Mouse (Mus musculus): ENCODE measurements at regions not wholly inside any gene's neighbourhood (a gene's known extent, or its start where the extent isn't known, plus 50 kb on each side); places are given as distances from the start of the nearest gene placed in this dataset.

- H3K27ac ChIP-seq (replicated peaks) = no peak overlapping the region
- H3K4me3 ChIP-seq (ENCODE audit: low read depth, low read length) = no peak overlapping the region
- no peak overlapping the region for H3K9ac ChIP-seq (ENCODE audit: low read length)
- TF ChIP-seq EP300 (optimal IDR thresholded peaks at IDR 0.05) (no peak), CTCF (IDR thresholded peaks at IDR 0.05; ENCODE audit: low read depth) (no peak)
- H3K9me3 ChIP-seq (ENCODE audit: control insufficient read depth, low read length) = no peaks in the 10 kb centered on the region
- no peak overlapping the region for H3K4me2 ChIP-seq (replicated peaks; ENCODE audit: low read depth)
- WGBS = 71% methylated on average over 3 of the region's 3 CpGs
- H3K36me3 ChIP-seq (ENCODE audit: control insufficient read depth, insufficient read depth, low read length) = no peaks in the 10 kb centered on the region
- no peaks in the 10 kb centered on the region for H3K4me1 ChIP-seq (replicated peaks; ENCODE audit: control insufficient read depth, insufficient read depth)
- no peaks in the 10 kb centered on the region for H3K27me3 ChIP-seq (ENCODE audit: control insufficient read depth, insufficient read depth, low read length)
- ATAC-seq (ENCODE audit: low FRiP score, low TSS enrichment) = no peak
- DNase-seq (ENCODE audit: low spot score) = no peak
These were observed 146.2 kb upstream of the Rfx3 start for GRCm38 (mm10) chr19:28157196-28157595.

- no peaks in the 10 kb centered on the region for H3K36me3 ChIP-seq (ENCODE audit: control insufficient read depth, insufficient read depth, low read length)
- DNase-seq (ENCODE audit: low spot score) (no peak), ATAC-seq (ENCODE audit: low FRiP score, low TSS enrichment) (no peak)
- H3K9ac ChIP-seq (ENCODE audit: low read length) = no peak overlapping the region
- 70% methylated on average over 10 of the region's 10 CpGs for WGBS
- H3K4me1 ChIP-seq (replicated peaks; ENCODE audit: control insufficient read depth, insufficient read depth) = no peaks in the 10 kb centered on the region
- no peak overlapping the region for H3K4me2 ChIP-seq (replicated peaks; ENCODE audit: low read depth)
- H3K27me3 ChIP-seq (ENCODE audit: control insufficient read depth, insufficient read depth, low read length) = no peaks in the 10 kb centered on the region
- TF ChIP-seq CTCF (IDR thresholded peaks at IDR 0.05; ENCODE audit: low read depth) (no peak), EP300 (optimal IDR thresholded peaks at IDR 0.05) (no peak)
- H3K4me3 ChIP-seq (ENCODE audit: low read depth, low read length) = no peak overlapping the region
- H3K27ac ChIP-seq (replicated peaks) = no peak overlapping the region
- no peaks in the 10 kb centered on the region for H3K9me3 ChIP-seq (ENCODE audit: control insufficient read depth, low read length)
These were observed 126.6 kb upstream of the Rfx3 start for GRCm38 (mm10) chr19:28137581-28137980.

DNA sequence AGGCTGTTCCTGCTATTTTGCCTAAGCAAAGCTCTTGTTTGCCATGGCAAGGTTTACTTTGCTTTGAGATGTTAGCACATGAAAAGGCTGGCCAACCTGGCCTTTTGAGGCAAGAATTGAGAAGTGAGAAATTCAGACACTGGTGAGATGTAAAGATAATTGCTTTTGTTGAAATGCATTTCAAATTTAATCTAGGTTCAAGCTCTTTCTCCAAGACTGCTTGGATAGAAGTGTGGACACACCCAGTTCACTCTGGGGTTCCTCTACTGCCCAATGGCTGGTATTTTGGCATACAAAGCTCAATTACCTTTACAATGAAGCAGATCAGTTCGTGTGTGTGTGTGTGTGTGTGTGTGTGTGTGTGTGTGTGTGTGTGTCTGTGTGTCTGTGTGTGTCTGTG lies 123.8 kb upstream of the Rfx3 start:
- 15% methylated on average over 1 of the region's 1 CpGs for WGBS
- no peaks in the 10 kb centered on the region for H3K4me1 ChIP-seq (replicated peaks; ENCODE audit: control insufficient read depth, insufficient read depth)
- ATAC-seq (ENCODE audit: low FRiP score, low TSS enrichment) (no peak), DNase-seq (ENCODE audit: low spot score) (no peak)
- no peak for TF ChIP-seq CTCF (IDR thresholded peaks at IDR 0.05; ENCODE audit: low read depth)
- no peak for TF ChIP-seq EP300 (optimal IDR thresholded peaks at IDR 0.05)
- no peaks in the 10 kb centered on the region for H3K9me3 ChIP-seq (ENCODE audit: control insufficient read depth, low read length)
- no peak overlapping the region for H3K27ac ChIP-seq (replicated peaks)
- no peak overlapping the region for H3K4me3 ChIP-seq (ENCODE audit: low read depth, low read length)
- H3K27me3 ChIP-seq (ENCODE audit: control insufficient read depth, insufficient read depth, low read length) = no peaks in the 10 kb centered on the region
- no peak overlapping the region for H3K4me2 ChIP-seq (replicated peaks; ENCODE audit: low read depth)
- H3K9ac ChIP-seq (ENCODE audit: low read length) = no peak overlapping the region
- no peaks in the 10 kb centered on the region for H3K36me3 ChIP-seq (ENCODE audit: control insufficient read depth, insufficient read depth, low read length)

GRCm38 (mm10) chr19:28111263-28112180 lies 100.6 kb upstream of the Rfx3 start:
- Histone ChIP-seq H3K27ac (replicated peaks) (no peak overlapping the region), H3K27me3 (ENCODE audit: control insufficient read depth, insufficient read depth, low read length) (no peaks in the 10 kb centered on the region), H3K4me1 (replicated peaks; ENCODE audit: control insufficient read depth, insufficient read depth) (no peaks in the 10 kb centered on the region), H3K9ac (ENCODE audit: low read length) (no peak overlapping the region), H3K4me2 (replicated peaks; ENCODE audit: low read depth) (no peak overlapping the region), H3K4me3 (ENCODE audit: low read depth, low read length) (no peak overlapping the region), H3K9me3 (ENCODE audit: control insufficient read depth, low read length) (no peaks in the 10 kb centered on the region), H3K36me3 (ENCODE audit: control insufficient read depth, insufficient read depth, low read length) (no peaks in the 10 kb centered on the region)
- TF ChIP-seq CTCF (IDR thresholded peaks at IDR 0.05; ENCODE audit: low read depth) = peak; percentile 50
- TF ChIP-seq EP300 (optimal IDR thresholded peaks at IDR 0.05) = no peak
- no peak for ATAC-seq (ENCODE audit: low FRiP score, low TSS enrichment)
- WGBS = 77% methylated on average over 10 of the region's 10 CpGs
- DNase-seq (ENCODE audit: low spot score) = no peak

DNA sequence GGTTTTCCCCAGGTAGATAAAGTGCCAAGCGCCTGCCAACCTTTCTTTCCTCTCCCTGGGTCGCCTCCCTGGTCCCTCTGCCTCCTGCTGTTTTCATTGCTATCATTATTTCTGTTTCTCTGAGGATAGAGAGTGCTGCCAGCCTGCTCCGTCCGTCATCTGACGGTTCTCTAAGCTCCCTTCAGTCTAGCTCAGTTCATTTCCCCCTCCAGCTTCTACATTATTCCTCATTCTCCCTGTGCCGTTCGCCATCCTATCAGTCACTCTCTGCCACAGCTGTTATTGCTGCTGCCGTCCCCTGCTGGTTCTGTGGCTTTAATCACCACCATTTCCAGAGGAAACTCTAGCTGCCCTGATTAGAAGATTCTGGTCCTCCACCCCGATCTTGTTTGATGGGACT lies 84.7 kb upstream of the Rfx3 start:
- no peaks in the 10 kb centered on the region for H3K27me3 ChIP-seq (ENCODE audit: control insufficient read depth, insufficient read depth, low read length)
- H3K4me2 ChIP-seq (replicated peaks; ENCODE audit: low read depth) = no peak overlapping the region
- H3K4me3 ChIP-seq (ENCODE audit: low read depth, low read length) = no peak overlapping the region
- H3K36me3 ChIP-seq (ENCODE audit: control insufficient read depth, insufficient read depth, low read length) = no peaks in the 10 kb centered on the region
- H3K9ac ChIP-seq (ENCODE audit: low read length) = no peak overlapping the region
- no peak for ATAC-seq (ENCODE audit: low FRiP score, low TSS enrichment)
- no peak for DNase-seq (ENCODE audit: low spot score)
- H3K4me1 ChIP-seq (replicated peaks; ENCODE audit: control insufficient read depth, insufficient read depth) = no peaks in the 10 kb centered on the region
- H3K9me3 ChIP-seq (ENCODE audit: control insufficient read depth, low read length) = no peaks in the 10 kb centered on the region
- no peak overlapping the region for H3K27ac ChIP-seq (replicated peaks)
- TF ChIP-seq EP300 (optimal IDR thresholded peaks at IDR 0.05) (no peak), CTCF (IDR thresholded peaks at IDR 0.05; ENCODE audit: low read depth) (no peak)
- 27% methylated on average over 9 of the region's 9 CpGs for WGBS

GRCm38 (mm10) chr19:28092252-28092651 lies 81.3 kb upstream of the Rfx3 start:
- Histone ChIP-seq H3K4me1 (replicated peaks; ENCODE audit: control insufficient read depth, insufficient read depth) (no peaks in the 10 kb centered on the region), H3K9me3 (ENCODE audit: control insufficient read depth, low read length) (no peaks in the 10 kb centered on the region), H3K27ac (replicated peaks) (no peak overlapping the region), H3K4me2 (replicated peaks; ENCODE audit: low read depth) (no peak overlapping the region), H3K36me3 (ENCODE audit: control insufficient read depth, insufficient read depth, low read length) (no peaks in the 10 kb centered on the region), H3K4me3 (ENCODE audit: low read depth, low read length) (no peak overlapping the region), H3K9ac (ENCODE audit: low read length) (no peak overlapping the region), H3K27me3 (ENCODE audit: control insufficient read depth, insufficient read depth, low read length) (no peaks in the 10 kb centered on the region)
- ATAC-seq (ENCODE audit: low FRiP score, low TSS enrichment) = no peak
- no peak for DNase-seq (ENCODE audit: low spot score)
- no peak for TF ChIP-seq EP300 (optimal IDR thresholded peaks at IDR 0.05)
- TF ChIP-seq CTCF (IDR thresholded peaks at IDR 0.05; ENCODE audit: low read depth) = no peak
- 76% methylated on average over 6 of the region's 6 CpGs for WGBS
